Mouse (Mus musculus) thymus, adult 18-20 months (tissue): Measurements from ENCODE around the gene Copg1.
"Not testable (repeated sequence)": the region's sequence is repeated elsewhere in the genome, so short reads cannot be mapped to it uniquely, and the experiment has no call there.

Experiments used
- DNase-seq, 2 experiments: peaks; one replicate each; pipeline ENCODE4 v3.0.0; 2022; ENCODE audit warnings: mixed read lengths in 2 of 2

Copg1 gene

GRCm38 (mm10) chr6:87876068-87876643, 11.5 kb upstream of the Copg1 start:
- DNase-seq = no peak

- no peak for DNase-seq
These were observed 8.6 kb upstream of the Copg1 start for GRCm38 (mm10) chr6:87879010-87879409.

- DNase-seq = no peak
These were observed 8.0 kb upstream of the Copg1 start for GRCm38 (mm10) chr6:87879628-87880027.

- no peak for DNase-seq
These were observed 5.4 kb upstream of the Copg1 start for GRCm38 (mm10) chr6:87882221-87882620.

GRCm38 (mm10) chr6:87882816-87883215, 4.8 kb upstream of the Copg1 start:
- no peak for DNase-seq

- DNase-seq = no peak
These were observed 893 bp upstream of the Copg1 start for GRCm38 (mm10) chr6:87886721-87887120.

- no peak for DNase-seq
These were observed 6.3 kb downstream of the Copg1 start for GRCm38 (mm10) chr6:87893931-87894330.

- DNase-seq = no peak
These were observed 10.4 kb downstream of the Copg1 start for GRCm38 (mm10) chr6:87898028-87898427.

GRCm38 (mm10) chr6:87906632-87907031, 19.0 kb downstream of the Copg1 start:
- DNase-seq = no peak

- DNase-seq = no peak
These were observed 21.6 kb downstream of the Copg1 start for GRCm38 (mm10) chr6:87909181-87909580.

GRCm38 (mm10) chr6:87911559-87911958, 23.9 kb downstream of the Copg1 start:
- DNase-seq = no peak

- peak; percentile 59 to 74 for DNase-seq
These were observed 26.2 kb downstream of the Copg1 start, which contains the start of gene Hmces for GRCm38 (mm10) chr6:87913661-87914325. Gene Hmces (plus strand): TSS chr6:87913935.

GRCm38 (mm10) chr6:87914326-87915102, 26.9 kb downstream of the Copg1 start:
- DNase-seq = peak; percentile 17 to 18

GRCm38 (mm10) chr6:87915939-87916338, 28.3 kb downstream of the Copg1 start:
- no peak for DNase-seq

- no peak for DNase-seq
These were observed 33.6 kb downstream of the Copg1 start for GRCm38 (mm10) chr6:87921201-87921600.

- no peak for DNase-seq
These were observed 36.0 kb downstream of the Copg1 start for GRCm38 (mm10) chr6:87923624-87924023.

- DNase-seq = no peak
These were observed 47.4 kb downstream of the Copg1 start for GRCm38 (mm10) chr6:87935037-87935436.

- DNase-seq = no peak
These were observed 49.7 kb downstream of the Copg1 start for GRCm38 (mm10) chr6:87937178-87937788.

- DNase-seq = no peak
These were observed 51.3 kb downstream of the Copg1 start for GRCm38 (mm10) chr6:87938941-87939340.

- DNase-seq = no peak
These were observed 54.6 kb downstream of the Copg1 start for GRCm38 (mm10) chr6:87942179-87942578.

- DNase-seq = not testable (repeated sequence)
These were observed 74.8 kb downstream of the Copg1 start for GRCm38 (mm10) chr6:87962457-87962856.
